Mouse (Mus musculus): ENCODE results near the gene Jchain.

The Jchain gene

DNA sequence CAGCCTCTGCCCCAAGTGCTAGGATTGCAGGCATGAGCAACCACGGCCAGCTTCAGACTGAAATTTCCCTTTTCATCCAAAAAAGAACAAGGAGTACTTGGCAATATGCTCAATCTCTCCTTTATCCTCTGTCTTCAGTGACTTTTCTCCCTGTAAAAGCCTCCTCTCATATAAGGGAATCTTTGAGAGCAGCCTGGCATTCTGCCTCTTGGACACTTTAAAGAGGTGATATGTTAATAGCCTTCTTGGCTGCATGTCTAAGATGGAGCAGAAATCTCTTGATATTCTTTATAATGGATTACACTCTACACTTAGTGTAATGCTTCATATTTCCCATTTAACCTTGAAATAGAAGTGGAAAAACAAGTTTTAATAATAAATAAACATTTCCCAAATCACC is 3.2 kb upstream of the Jchain start:
- no peak for DNase-seq (ENCODE audit: low read depth, low spot score)

DNA sequence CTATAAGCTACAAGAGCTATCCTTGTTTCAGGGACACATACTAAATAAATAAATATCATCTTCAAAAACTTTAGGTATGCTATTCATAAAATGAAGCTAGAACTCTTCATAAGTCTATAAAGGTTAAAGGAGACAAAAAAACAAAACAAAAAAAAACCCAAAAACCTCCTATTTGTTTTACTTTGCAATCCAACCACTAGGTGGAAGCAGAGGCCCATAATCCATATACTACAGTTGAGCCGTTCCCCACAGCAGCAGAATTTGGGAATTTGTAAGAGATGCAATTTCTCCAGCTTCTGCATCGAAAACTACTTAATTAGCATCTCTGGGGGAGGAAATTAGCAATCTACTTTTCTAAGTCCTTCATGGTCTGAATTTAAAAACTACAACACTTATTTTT is 8.5 kb downstream of the Jchain start:
- peak; percentile 29 for DNase-seq (ENCODE audit: low read depth, low spot score)

DNA sequence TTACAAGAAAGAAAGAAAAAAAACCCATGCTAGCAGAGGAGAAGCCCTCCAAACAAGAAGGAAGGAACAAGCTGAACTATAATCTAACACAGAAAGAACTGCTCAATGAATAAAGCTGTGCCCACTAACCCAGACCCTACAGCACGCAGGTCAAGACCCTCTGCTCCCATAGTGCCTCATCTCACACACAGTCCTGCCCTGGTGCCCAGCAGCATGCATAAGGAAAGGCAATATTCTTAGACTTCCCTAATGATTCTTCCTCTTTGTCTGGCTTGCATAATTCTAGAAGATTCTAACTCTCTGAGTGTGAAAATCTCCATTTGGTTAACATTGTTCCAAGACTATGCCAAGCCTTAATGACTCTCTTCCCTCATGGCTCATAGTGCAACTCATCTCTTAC is 18.7 kb downstream of the Jchain start:
- no peak for DNase-seq (ENCODE audit: low read depth, low spot score)

DNA sequence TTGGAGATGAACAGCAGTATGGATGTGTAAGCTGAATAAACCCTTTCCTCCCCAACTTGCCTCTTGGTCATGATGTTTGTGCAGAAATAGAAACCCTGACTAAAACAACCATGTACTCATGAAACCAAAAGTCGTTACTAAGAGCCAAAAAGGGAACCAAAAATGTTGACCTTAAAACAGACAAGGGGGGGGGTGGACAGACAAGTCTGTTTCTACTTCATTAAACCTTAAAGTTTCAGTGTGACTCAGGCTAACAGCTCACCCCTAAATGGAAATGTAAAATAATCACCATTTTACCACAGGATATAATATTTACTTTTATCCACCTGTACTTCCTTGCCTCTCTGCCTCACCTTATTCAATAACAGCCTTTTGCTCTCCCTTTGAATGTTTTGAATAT is 19.1 kb downstream of the Jchain start:
- DNase-seq (ENCODE audit: low read depth, low spot score): peak; percentile 11

DNA sequence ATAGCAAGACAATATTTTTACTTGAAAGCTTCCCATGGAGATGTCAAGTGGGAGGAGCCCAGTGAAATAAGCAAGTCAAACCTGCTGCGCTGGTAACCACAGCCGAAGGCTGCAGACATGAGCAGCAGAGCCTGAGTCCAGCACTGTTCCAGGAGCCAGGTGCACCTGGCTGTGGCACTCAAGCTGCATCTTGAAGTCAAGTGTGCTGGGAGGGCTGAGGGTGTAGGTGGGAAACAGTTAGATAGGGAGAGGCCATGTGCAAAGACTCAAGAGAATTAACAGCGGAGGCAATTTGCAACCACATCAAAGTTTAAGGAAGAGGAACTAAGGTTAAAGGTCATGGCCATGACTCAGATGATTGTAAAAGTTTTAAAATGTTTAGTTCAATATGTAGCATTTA is 27.9 kb downstream of the Jchain start:
- no peak for DNase-seq (ENCODE audit: low read depth, low spot score)

DNA sequence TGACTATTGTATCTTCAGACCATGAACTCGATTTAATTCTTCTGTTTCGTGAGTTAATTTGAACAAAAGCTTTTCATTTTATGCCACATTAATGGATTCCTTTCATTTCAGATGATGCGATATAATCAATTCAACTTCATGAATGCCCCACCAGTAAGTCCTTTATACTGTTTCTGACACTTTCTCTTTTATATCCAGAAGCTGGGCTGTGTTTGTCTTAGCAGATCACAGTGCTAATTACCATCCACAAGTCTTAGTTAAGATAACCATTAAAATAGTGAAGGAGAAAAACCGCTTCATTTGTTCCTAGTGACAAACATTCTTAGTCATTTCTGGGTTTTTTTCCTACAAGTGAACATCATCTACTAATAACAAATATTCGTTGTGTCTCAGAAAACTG is 36.6 kb downstream of the Jchain start:
- no peak for DNase-seq (ENCODE audit: low read depth, low spot score)

DNA sequence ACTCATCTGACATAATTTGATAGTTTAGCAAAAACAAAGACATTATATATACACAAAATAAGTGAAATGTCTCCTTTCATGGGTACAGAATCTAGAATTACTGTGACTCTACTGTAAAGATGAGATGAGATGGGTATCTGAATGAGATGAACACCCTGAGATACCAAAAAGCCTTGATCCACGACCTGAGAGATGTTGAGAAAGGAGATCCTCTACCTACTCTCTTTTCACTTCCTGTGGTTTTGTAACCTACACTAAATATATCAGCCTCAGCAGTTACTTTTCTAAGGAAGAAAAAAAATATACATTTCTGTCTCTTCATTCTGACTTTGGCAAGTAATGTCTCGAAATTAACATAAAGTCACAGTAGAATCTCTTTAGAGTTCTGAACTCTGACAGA is 38.7 kb downstream of the Jchain start:
- DNase-seq (ENCODE audit: low read depth, low spot score): no peak

DNA sequence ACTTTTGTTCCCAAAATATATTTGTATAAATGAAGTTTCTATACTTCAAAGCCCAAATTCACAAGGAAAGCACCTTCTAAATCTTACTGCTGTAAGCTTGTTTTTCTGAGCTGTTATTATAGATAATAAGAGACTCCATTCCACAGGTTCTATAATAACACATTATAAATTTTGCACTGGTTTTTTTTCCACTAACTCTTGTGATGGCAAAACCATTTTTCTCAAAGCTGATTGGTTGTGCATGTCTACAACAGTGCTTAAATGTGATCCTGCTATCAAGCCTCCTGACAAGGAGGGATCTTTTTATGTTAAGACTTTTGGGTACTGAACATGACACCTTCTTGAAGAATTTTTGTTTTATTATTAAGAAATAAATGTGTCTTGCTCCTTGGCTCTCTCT is 40.0 kb downstream of the Jchain start, which contains the start of gene Enam:
Enam (plus strand) TSS at position 301 of the 400 bp plus-strand sequence.
- no peak for DNase-seq (ENCODE audit: low read depth, low spot score)

All from telencephalon, adult 2 months (tissue).